Mouse (Mus musculus): ENCODE results near the gene Upk1a. TPM values are rescaled to one million over a fixed set of nuclear protein-coding genes. Genes with fewer than 3 reads are reported as not detected.

Gene Upk1a
- total RNA-seq, 4 experiments from 2014 or later: 0.27 to 0.34 (median 0.31) TPM; not detected in 1

GRCm38 (mm10) chr7:30572389-30572788, 40.3 kb downstream of the Upk1a start:
- no peak for DNase-seq

GRCm38 (mm10) chr7:30567555-30567954, 45.1 kb downstream of the Upk1a start:
- DNase-seq: no peak

- DNase-seq: no peak
Observed at GRCm38 (mm10) chr7:30566033-30566432, 46.6 kb downstream of the Upk1a start.

- no peak for DNase-seq
Observed at GRCm38 (mm10) chr7:30564970-30565571, 47.6 kb downstream of the Upk1a start, which contains the start of gene Igflr1. Gene Igflr1, plus strand, starts transcription at chr7:30565427.

- no peak for DNase-seq
Observed at GRCm38 (mm10) chr7:30563906-30564280, 48.8 kb downstream of the Upk1a start.

GRCm38 (mm10) chr7:30563117-30563905, 49.3 kb downstream of the Upk1a start, which contains the start of the genes U2af1l4, Gm49396 and Psenen:
Gene U2af1l4, plus strand, starts transcription at chr7:30563301.
Gene Gm49396, plus strand, starts transcription at chr7:30563344.
Gene Psenen, minus strand, starts transcription at chr7:30563627.
- DNase-seq: peak; percentile 96

- DNase-seq: no peak
Observed at GRCm38 (mm10) chr7:30562526-30563116, 50.0 kb downstream of the Upk1a start.

GRCm38 (mm10) chr7:30560296-30560695, 52.4 kb downstream of the Upk1a start:
- DNase-seq: no peak

- DNase-seq: peak; percentile 99
Observed at GRCm38 (mm10) chr7:30559443-30559954, 53.1 kb downstream of the Upk1a start, which contains the start of gene Lin37. Gene Lin37, minus strand, starts transcription at chr7:30559838.

- no peak for DNase-seq
Observed at GRCm38 (mm10) chr7:30558656-30559442, 53.8 kb downstream of the Upk1a start.

GRCm38 (mm10) chr7:30557901-30558514, 54.6 kb downstream of the Upk1a start:
- DNase-seq: no peak

- no peak for DNase-seq
Observed at GRCm38 (mm10) chr7:30556894-30557536, 55.6 kb downstream of the Upk1a start.

GRCm38 (mm10) chr7:30553810-30554584, 58.6 kb downstream of the Upk1a start:
- no peak for DNase-seq

Small RNAs within 50 kb of the gene (microRNA-seq; reads per million reads assigned to microRNA genes)
- 0.34 to 0.35 reads per million in 2 experiments for gene Mir3569

Other genes with a start within 250 kb of the Upk1a start
- gene Tyrobp, start 199.1 kb downstream of the Upk1a start, total RNA-seq (2022): 10 to 100 TPM; 31.8 to 65.8 (median 51.1) TPM
- 1 to 10 TPM in 3 of 4 experiments, under 1 TPM in 1; 0.98 to 2.3 (median 1.4) TPM for gene Hcst, start 193.0 kb downstream of the Upk1a start, total RNA-seq (2022)
- gene Nfkbid, start 191.1 kb downstream of the Upk1a start, total RNA-seq (2022): 1 to 10 TPM in 3 of 4 experiments, under 1 TPM in 1; 0.73 to 2.4 (median 1.7) TPM
- gene Aplp1, start 167.3 kb downstream of the Upk1a start, total RNA-seq (2022): 10 to 100 TPM; 45.2 to 59.3 (median 46.7) TPM
- gene Kirrel2, start 155.2 kb downstream of the Upk1a start, total RNA-seq (2022): not detected
- not detected for gene Nphs1, start 154.5 kb downstream of the Upk1a start, total RNA-seq (2022)
- under 1 TPM in 1 of 4 experiments, not detected in 3; 0.56 TPM for gene Prodh2, start 119.2 kb downstream of the Upk1a start, total RNA-seq (2022)
- 1 to 10 TPM; 2.2 to 9.4 (median 6.4) TPM for gene Arhgap33, start 77.8 kb downstream of the Upk1a start, total RNA-seq (2022)
- gene Hspb6, start 60.7 kb downstream of the Upk1a start, total RNA-seq (2022): 10 to 100 TPM; 23.5 to 56.3 (median 32.4) TPM
- 10 to 100 TPM in 2 of 4 experiments, 1 to 10 TPM in 2; 9.1 to 13.4 (median 10.0) TPM for gene Proser3, start 60.5 kb downstream of the Upk1a start, total RNA-seq (2022)
- 10 to 100 TPM; 56.1 to 65.5 (median 61.7) TPM for gene Lin37, start 53.0 kb downstream of the Upk1a start, total RNA-seq (2022)
- 10 to 100 TPM; 70.4 to 83.6 (median 73.1) TPM for gene U2af1l4, start 49.5 kb downstream of the Upk1a start, total RNA-seq (2022)
- 10 to 100 TPM in 1 of 4 experiments, 1 to 10 TPM in 3; 2.9 to 11.3 (median 7.4) TPM for gene Gm49396, start 49.5 kb downstream of the Upk1a start, total RNA-seq (2022)
- 100 to 1,000 TPM; 146 to 179 (median 164) TPM for gene Psenen, start 49.2 kb downstream of the Upk1a start, total RNA-seq (2022)
- 1 to 10 TPM; 2.1 to 7.9 (median 3.6) TPM for gene Igflr1, start 47.4 kb downstream of the Upk1a start, total RNA-seq (2022)
- 10 to 100 TPM; 36.8 to 65.3 (median 57.0) TPM for gene Kmt2b, start 24.1 kb downstream of the Upk1a start, total RNA-seq (2022)
- gene Zbtb32, start 13.9 kb downstream of the Upk1a start, total RNA-seq (2022): 1 to 10 TPM in 1 of 4 experiments, under 1 TPM in 1, not detected in 2; 0.73 to 1.8 TPM
- 1,000 to 10,000 TPM in 2 of 4 experiments, 100 to 1,000 TPM in 2; 538 to 1,102 (median 895) TPM for gene Cox6b1, start 13.3 kb upstream of the Upk1a start, total RNA-seq (2022)
- gene Etv2, start 23.0 kb upstream of the Upk1a start, total RNA-seq (2022): not detected
- 10 to 100 TPM; 76.5 to 93.6 (median 85.1) TPM for gene Rbm42, start 37.5 kb upstream of the Upk1a start, total RNA-seq (2022)
- 10 to 100 TPM in 3 of 4 experiments, 1 to 10 TPM in 1; 7.7 to 17.6 (median 12.1) TPM for gene Haus5, start 52.1 kb upstream of the Upk1a start, total RNA-seq (2022)
- under 1 TPM in 1 of 4 experiments, not detected in 3; 0.75 TPM for gene Pmis2, start 58.8 kb upstream of the Upk1a start, total RNA-seq (2022)
- gene 2200002J24Rik, start 86.1 kb upstream of the Upk1a start, total RNA-seq (2022): 10 to 100 TPM in 1 of 4 experiments, 1 to 10 TPM in 3; 2.5 to 12.3 (median 5.8) TPM
- 10 to 100 TPM in 2 of 4 experiments, 1 to 10 TPM in 2; 2.9 to 15.5 (median 9.4) TPM for gene Atp4a, start 99.4 kb upstream of the Upk1a start, total RNA-seq (2022)
- 100 to 1,000 TPM; 179 to 210 (median 202) TPM for gene Tmem147, start 116.7 kb upstream of the Upk1a start, total RNA-seq (2022)
- gene Gapdhs, start 130.8 kb upstream of the Upk1a start, total RNA-seq (2022): not detected
- 100 to 1,000 TPM; 213 to 399 (median 309) TPM for gene Sbsn, start 138.6 kb upstream of the Upk1a start, total RNA-seq (2022)
- 1 to 10 TPM; 2.7 to 4.6 (median 4.2) TPM for gene Dmkn, start 150.9 kb upstream of the Upk1a start, total RNA-seq (2022)
- gene Krtdap, start 175.0 kb upstream of the Upk1a start, total RNA-seq (2022): not detected
- gene Ffar2, start 210.9 kb upstream of the Upk1a start, total RNA-seq (2022): 1 to 10 TPM; 1.6 to 9.0 (median 2.6) TPM
- 1 to 10 TPM in 1 of 4 experiments, under 1 TPM in 3; 0.35 to 1.9 (median 0.75) TPM for gene Ffar3, start 243.3 kb upstream of the Upk1a start, total RNA-seq (2022)
- not detected for gene Ffar1, start 248.7 kb upstream of the Upk1a start, total RNA-seq (2022)

All from adrenal gland, adult 8-10 months (tissue).